Mouse (Mus musculus) G1E-ER4 (cell line): ENCODE data around the gene Gadd45g. TPM values are rescaled to one million over a fixed set of nuclear protein-coding genes. Genes with fewer than 3 reads are reported as not detected.

Experiments
- GATA1 ChIP-seq: IDR thresholded peaks from one replicate; pipeline ENCODE4 v1.8.0; 2012; ENCODE audit warnings: low read length, inconsistent platforms
- polyA plus RNA-seq: library from polyadenylated mRNA; stranded (reverse); fragments of >175 nt; gene quantifications from 2 replicates; pipeline ENCODE4 v1.2.3, GENCODE M21; 2012

Gene Gadd45g
- polyA plus RNA-seq, 1 experiment = 29.4 TPM

- no peak for TF ChIP-seq GATA1
Measured at GRCm38 (mm10) chr13:51823822-51824495, 22.5 kb upstream of the Gadd45g start.

- no peak for TF ChIP-seq GATA1
Measured at GRCm38 (mm10) chr13:51830744-51831450, 15.6 kb upstream of the Gadd45g start.

- no peak for TF ChIP-seq GATA1
Measured at GRCm38 (mm10) chr13:51832491-51832890, 14.0 kb upstream of the Gadd45g start.

DNA sequence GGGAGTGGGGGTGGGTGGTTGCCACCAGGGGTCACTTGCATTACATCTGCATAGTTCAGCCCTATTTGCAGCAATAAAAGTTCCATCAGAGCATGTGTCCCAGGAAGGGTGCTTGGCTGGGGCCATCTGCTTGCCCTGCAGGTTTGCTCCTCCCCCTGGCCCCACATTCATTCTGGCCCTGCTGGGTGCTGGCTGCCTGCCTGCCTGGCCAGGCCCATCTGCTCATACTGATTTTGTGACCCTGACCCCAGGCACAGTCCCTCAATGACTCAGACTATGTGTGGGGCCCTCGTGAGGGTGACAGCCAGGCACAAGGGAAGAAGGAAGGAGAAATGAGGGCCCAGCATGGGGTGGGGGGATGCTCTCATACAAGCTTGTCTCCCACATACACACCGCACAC, 12.9 kb upstream of the Gadd45g start:
- TF ChIP-seq GATA1 = no peak

DNA sequence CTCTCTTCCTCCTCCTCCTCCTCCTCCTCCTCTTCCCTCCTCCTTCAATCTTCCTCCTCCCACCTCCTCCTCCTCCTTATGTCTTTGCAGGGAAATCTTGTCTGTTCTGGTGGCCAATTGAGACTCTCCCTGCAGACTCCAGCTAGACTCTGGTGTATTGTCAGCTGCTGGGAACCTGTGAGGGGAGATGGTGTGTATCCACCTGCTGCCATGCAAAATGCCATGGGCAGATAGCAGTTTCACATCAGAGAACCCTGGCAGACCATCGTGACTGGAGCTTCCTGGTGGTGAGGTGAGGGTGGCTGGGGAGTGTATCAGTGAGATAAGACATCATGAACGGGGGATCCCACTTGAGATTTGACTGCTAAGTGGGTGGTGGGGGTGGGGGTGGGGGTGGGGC, 12.0 kb upstream of the Gadd45g start:
- TF ChIP-seq GATA1 = no peak

- no peak for TF ChIP-seq GATA1
Measured at GRCm38 (mm10) chr13:51837402-51837801, 9.1 kb upstream of the Gadd45g start.

- TF ChIP-seq GATA1 = no peak
Measured at GRCm38 (mm10) chr13:51839250-51840026, 7.0 kb upstream of the Gadd45g start.

DNA sequence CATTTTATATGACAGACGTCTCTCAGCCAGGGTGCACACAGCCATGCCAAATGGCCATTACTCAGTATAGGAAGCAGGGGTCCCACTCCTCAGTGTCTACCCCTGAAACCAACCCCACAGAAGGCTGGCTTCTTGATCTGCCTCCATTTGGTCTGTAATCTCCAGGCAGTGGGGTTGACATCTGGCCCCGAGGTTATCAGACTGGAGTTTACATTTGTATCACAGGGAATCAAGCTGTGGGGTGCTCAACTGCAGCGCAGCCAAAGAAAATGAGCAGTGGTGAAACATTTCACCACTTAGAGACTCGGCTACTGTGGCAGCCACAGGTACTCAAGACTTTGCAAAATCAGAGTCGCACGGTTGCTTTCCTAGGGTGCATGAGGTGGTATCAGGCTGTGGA, 5.8 kb upstream of the Gadd45g start:
- no peak for TF ChIP-seq GATA1

- TF ChIP-seq GATA1 = no peak
Measured at GRCm38 (mm10) chr13:51841541-51842115, 4.8 kb upstream of the Gadd45g start.

DNA sequence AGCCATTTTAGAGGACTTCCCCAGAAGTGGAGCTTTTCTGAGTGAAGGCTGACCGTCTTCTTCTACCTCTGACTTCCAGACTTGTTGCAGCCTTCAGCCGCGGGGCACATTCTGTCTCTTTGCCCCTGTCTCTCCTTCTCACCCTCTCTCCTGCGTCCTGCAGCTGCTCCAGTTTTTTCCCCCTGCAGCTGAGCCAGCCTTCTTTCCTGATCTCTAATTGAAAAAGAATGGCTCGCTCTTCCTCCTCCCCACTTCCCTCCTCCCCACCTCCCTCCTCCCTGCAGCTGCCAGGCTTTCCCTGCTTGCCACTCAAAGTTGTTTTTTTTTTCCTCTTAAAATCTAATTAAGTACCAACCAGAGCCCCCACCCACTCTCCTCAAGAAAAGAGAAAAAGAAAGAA, 4.3 kb upstream of the Gadd45g start:
- TF ChIP-seq GATA1 = no peak

- TF ChIP-seq GATA1 = no peak
Measured at GRCm38 (mm10) chr13:51842773-51843172, 3.7 kb upstream of the Gadd45g start.

GRCm38 (mm10) chr13:51843298-51843697, 3.2 kb upstream of the Gadd45g start:
- TF ChIP-seq GATA1 = no peak

- no peak for TF ChIP-seq GATA1
Measured at GRCm38 (mm10) chr13:51844118-51844517, 2.4 kb upstream of the Gadd45g start.

- TF ChIP-seq GATA1 = no peak
Measured at GRCm38 (mm10) chr13:51844661-51845060, 1.8 kb upstream of the Gadd45g start.

DNA sequence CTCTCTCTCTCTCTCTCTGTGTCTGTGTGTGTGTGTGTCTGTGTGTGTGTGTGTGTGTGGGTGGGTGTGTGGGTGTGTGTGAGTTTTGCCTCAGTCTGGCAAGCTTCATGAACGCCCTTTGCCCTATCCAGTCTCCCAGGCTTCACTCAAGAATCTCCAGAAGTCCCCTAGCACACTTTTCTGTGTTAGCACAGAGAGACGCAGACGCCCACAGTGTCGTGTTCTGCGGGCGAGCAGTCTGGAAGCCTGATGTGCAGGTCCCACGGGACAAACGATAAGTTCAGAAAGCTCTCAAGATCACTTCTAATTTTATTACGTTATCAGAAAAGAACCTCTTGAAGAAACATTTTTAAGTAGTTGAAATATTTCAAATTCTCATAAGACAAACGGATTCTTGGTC, 1.4 kb upstream of the Gadd45g start:
- TF ChIP-seq GATA1 = no peak

DNA sequence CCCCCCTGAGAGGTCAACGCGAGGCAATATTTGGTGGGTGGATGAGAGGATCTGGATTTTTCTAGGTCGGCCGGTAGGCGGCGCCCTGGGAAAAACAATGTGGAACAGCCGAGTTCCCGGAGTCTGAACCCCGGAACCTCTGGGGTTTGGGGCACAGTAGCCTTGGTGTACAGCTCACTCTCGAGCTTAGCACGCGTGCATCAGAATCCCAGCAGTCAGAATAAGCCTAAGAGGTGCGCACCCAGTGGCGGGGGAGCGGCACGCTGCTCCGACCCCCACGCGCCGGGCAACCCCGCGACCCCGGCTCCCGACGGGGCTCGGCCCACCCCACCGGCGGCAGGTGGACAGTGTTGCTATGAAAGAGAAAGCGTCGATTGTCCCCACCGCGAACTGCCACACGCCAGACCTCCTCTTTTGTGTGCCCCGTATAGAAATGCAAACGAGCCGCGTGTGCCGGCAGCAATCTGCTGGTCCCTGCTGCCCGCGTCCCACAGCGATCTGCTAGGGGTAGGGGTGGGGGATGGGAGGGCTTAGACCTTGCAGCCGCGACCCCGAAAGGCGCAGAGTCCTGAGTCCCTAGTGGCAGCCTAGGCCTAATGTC, 787 bp upstream of the Gadd45g start:
- no peak for TF ChIP-seq GATA1
